Mouse (Mus musculus) embryonic facial prominence, embryonic 15.5 days (tissue): Measurements from ENCODE around the gene Cdh9. TPM values are rescaled to one million over a fixed set of nuclear protein-coding genes. Genes with fewer than 3 reads are reported as not detected.

Source experiments
- ATAC-seq: fragments of 200-750 bp; cut with Nextera tagmentation; 2 replicates; pipeline ENCODE4 v1.8.0; 2017; ENCODE audit warnings: low read depth, moderate TSS enrichment; ENCODE audit not compliant: insufficient number of reproducible peaks, low FRiP score, low TSS enrichment
- H3K27ac ChIP-seq: fragments of 300-500 bp; sonication (generic); replicated peaks from 2 replicates; pipeline ENCODE4 v1.5.1; 2015; ENCODE audit warnings: mild to moderate bottlenecking, inconsistent platforms
- H3K27me3 ChIP-seq: fragments of 300-500 bp; sonication (generic); 2 replicates; pipeline ENCODE4 v1.6.1; 2015; ENCODE audit warnings: inconsistent platforms
- H3K36me3 ChIP-seq: fragments of 300-500 bp; sonication (generic); 2 replicates; pipeline ENCODE4 v1.6.1; 2015; ENCODE audit warnings: mild to moderate bottlenecking, inconsistent platforms
- H3K4me1 ChIP-seq: fragments of 300-500 bp; sonication (generic); 2 replicates; pipeline ENCODE4 v1.6.1; 2015; ENCODE audit warnings: inconsistent platforms
- H3K4me2 ChIP-seq: fragments of 300-500 bp; sonication (generic); replicated peaks from 2 replicates; pipeline ENCODE4 v1.6.1; 2015; ENCODE audit warnings: mild to moderate bottlenecking, inconsistent platforms
- H3K4me3 ChIP-seq: fragments of 300-500 bp; sonication (generic); replicated peaks from 2 replicates; pipeline ENCODE4 v1.5.1; 2015; ENCODE audit warnings: mild to moderate bottlenecking, inconsistent platforms
- H3K9ac ChIP-seq: fragments of 300-500 bp; sonication (generic); 2 replicates; pipeline ENCODE4 v1.6.1; 2015; ENCODE audit warnings: inconsistent platforms
- H3K9me3 ChIP-seq: fragments of 300-500 bp; sonication (generic); replicated peaks from 2 replicates; pipeline ENCODE4 v1.6.1; 2016; ENCODE audit warnings: inconsistent platforms
- WGBS: fragments of 180-500 bp; shearing (Covaris S2); methylation state at CpG from one replicate; pipeline ENCODE4 v1.1.7; 2015; 5-methylcytosine and 5-hydroxymethylcytosine counted together
- polyA plus RNA-seq: library from polyadenylated mRNA; unstranded; fragments of >200 nt; fragmentation: Nextera tagmentation; extraction: Ambion mirVana; gene quantifications from 2 replicates; pipeline ENCODE4 v1.2.1, GENCODE M21; 2015

Cdh9 gene
- polyA plus RNA-seq, 1 experiment from 2014 or later = 0.32 TPM

- no peak overlapping the region for H3K9ac ChIP-seq
- H3K27ac ChIP-seq = no peak overlapping the region
- no peak overlapping the region for H3K4me2 ChIP-seq
- ATAC-seq = no peak
- H3K9me3 ChIP-seq = no peaks in the 10 kb centered on the region
- no peak overlapping the region for H3K4me3 ChIP-seq
- H3K36me3 ChIP-seq = no peaks in the 10 kb centered on the region
- H3K27me3 ChIP-seq = no peaks in the 10 kb centered on the region
- no peaks in the 10 kb centered on the region for H3K4me1 ChIP-seq
- WGBS = 81% methylated on average over 1 of the region's 1 CpGs
Measured at GRCm38 (mm10) chr15:16834761-16835160, 106.2 kb downstream of the Cdh9 start.

- Histone ChIP-seq H3K4me3 (no peak overlapping the region), H3K9me3 (no peaks in the 10 kb centered on the region), H3K4me2 (no peak overlapping the region), H3K4me1 (no peaks in the 10 kb centered on the region), H3K27ac (no peak overlapping the region), H3K36me3 (no peaks in the 10 kb centered on the region), H3K27me3 (no peaks in the 10 kb centered on the region), H3K9ac (no peak overlapping the region)
- 72% methylated on average over 3 of the region's 3 CpGs for WGBS
- ATAC-seq = no peak
Measured at GRCm38 (mm10) chr15:16882542-16882941, 154.0 kb downstream of the Cdh9 start.

- no peak for ATAC-seq
- no peaks in the 10 kb centered on the region for H3K36me3 ChIP-seq
- no peak overlapping the region for H3K9ac ChIP-seq
Measured at GRCm38 (mm10) chr15:16896674-16897073, 168.1 kb downstream of the Cdh9 start.

More at GRCm38 (mm10) chr15:16896674-16897073, 168.1 kb downstream of the Cdh9 start:
- H3K4me1 ChIP-seq = no peaks in the 10 kb centered on the region
- no peak overlapping the region for H3K27ac ChIP-seq
- no peaks in the 10 kb centered on the region for H3K27me3 ChIP-seq
- no peaks in the 10 kb centered on the region for H3K9me3 ChIP-seq
- no peak overlapping the region for H3K4me2 ChIP-seq
- no peak overlapping the region for H3K4me3 ChIP-seq
- WGBS = 84% methylated on average over 1 of the region's 1 CpGs
